Mouse (Mus musculus): ENCODE data around the gene Elovl5.

GRCm38 (mm10) chr9:78016288-78016687, 99.1 kb downstream of the Elovl5 start:
- TF ChIP-seq TCF12 (IDR thresholded peaks at IDR 0.05; ENCODE audit: insufficient read depth, poor library complexity, severe bottlenecking) (no peak), POLR2A (IDR thresholded peaks at IDR 0.05; ENCODE audit: insufficient read length, low read depth) (no peak), MYOD1 (IDR thresholded peaks at IDR 0.05; ENCODE audit: control insufficient read depth in 1 of 3, insufficient read length in 2 of 3, low read depth in 2 of 3) (no peak), MAX (IDR thresholded peaks at IDR 0.05; ENCODE audit: low read depth) (no peak), MYOG (IDR thresholded peaks at IDR 0.05; ENCODE audit: control insufficient read depth in 1 of 3, insufficient read depth in 1 of 3, insufficient read length in 2 of 3, low read depth in 2 of 3) (no peak), USF1 (IDR thresholded peaks at IDR 0.05; ENCODE audit: low read depth) (no peak), E2F4 (IDR thresholded peaks at IDR 0.05; ENCODE audit: insufficient read depth) (no peak), TCF3 (IDR thresholded peaks at IDR 0.05; ENCODE audit: insufficient read length, low read depth) (no peak), CEBPB (IDR thresholded peaks at IDR 0.05; ENCODE audit: insufficient read depth, poor library complexity, severe bottlenecking) (no peak), POLR2AphosphoS2 (IDR thresholded peaks at IDR 0.05; ENCODE audit: insufficient read length, low read depth) (no peak), REST (IDR thresholded peaks at IDR 0.05; ENCODE audit: insufficient read depth, insufficient read length) (no peak), SRF (IDR thresholded peaks at IDR 0.05; ENCODE audit: control insufficient read depth, insufficient read length, low read depth) (no peak)

All from myocyte (in vitro differentiated cells).